Mouse (Mus musculus) heart, adult 11 months (tissue): Measurements from ENCODE around the gene Pknox2.
A peak's percentile ranks its signal among the peaks of the same experiment; 100 is the strongest.

Experiments
- DNase-seq: peaks from one replicate; pipeline ENCODE4 v3.0.0; 2022

Gene Pknox2

GRCm38 (mm10) chr9:37147359-37147685, at the start of gene Pknox2:
TSS of gene Pknox2 (minus strand) at chr9:37147407.
- peak; percentile 98 for DNase-seq

- peak; percentile 69 for DNase-seq
Observed at GRCm38 (mm10) chr9:37188024-37188423, 40.8 kb upstream of the Pknox2 start.

GRCm38 (mm10) chr9:37187407-37187806, 40.2 kb upstream of the Pknox2 start:
- no peak for DNase-seq

GRCm38 (mm10) chr9:37183176-37183575, 36.0 kb upstream of the Pknox2 start:
- DNase-seq: peak; percentile 62

- peak; percentile 8 for DNase-seq
Observed at GRCm38 (mm10) chr9:37181596-37181995, 34.4 kb upstream of the Pknox2 start.

- peak; percentile 64 for DNase-seq
Observed at GRCm38 (mm10) chr9:37179596-37179995, 32.4 kb upstream of the Pknox2 start.

GRCm38 (mm10) chr9:37178911-37179310, 31.7 kb upstream of the Pknox2 start:
- DNase-seq: peak; percentile 68

- DNase-seq: peak; percentile 81
Observed at GRCm38 (mm10) chr9:37177551-37177950, 30.3 kb upstream of the Pknox2 start.

GRCm38 (mm10) chr9:37177107-37177506, 29.9 kb upstream of the Pknox2 start:
- DNase-seq: peak; percentile 92

GRCm38 (mm10) chr9:37176002-37176401, 28.8 kb upstream of the Pknox2 start:
- DNase-seq: no peak

GRCm38 (mm10) chr9:37173376-37173775, 26.2 kb upstream of the Pknox2 start:
- no peak for DNase-seq

GRCm38 (mm10) chr9:37166899-37167298, 19.7 kb upstream of the Pknox2 start:
- peak; percentile 44 for DNase-seq

- DNase-seq: peak; percentile 79
Observed at GRCm38 (mm10) chr9:37160686-37161085, 13.5 kb upstream of the Pknox2 start.

GRCm38 (mm10) chr9:37147886-37148285, 679 bp upstream of the Pknox2 start:
- no peak for DNase-seq

GRCm38 (mm10) chr9:37146603-37147358, 426 bp downstream of the Pknox2 start:
- DNase-seq: peak; percentile 98

GRCm38 (mm10) chr9:37146353-37146602, 929 bp downstream of the Pknox2 start:
- DNase-seq: no peak

GRCm38 (mm10) chr9:37145616-37146352, 1.4 kb downstream of the Pknox2 start:
- DNase-seq: peak; percentile 93

- peak; percentile 94 for DNase-seq
Observed at GRCm38 (mm10) chr9:37145151-37145615, 2.0 kb downstream of the Pknox2 start.

- peak; percentile 90 for DNase-seq
Observed at GRCm38 (mm10) chr9:37144696-37145095, 2.5 kb downstream of the Pknox2 start.

GRCm38 (mm10) chr9:37144251-37144650, 3.0 kb downstream of the Pknox2 start:
- peak; percentile 90 for DNase-seq

GRCm38 (mm10) chr9:37143046-37143931, 3.9 kb downstream of the Pknox2 start:
- peak; percentile 85 for DNase-seq

- peak; percentile 60 for DNase-seq
Observed at GRCm38 (mm10) chr9:37142107-37142506, 5.1 kb downstream of the Pknox2 start.

- DNase-seq: peak; percentile 88
Observed at GRCm38 (mm10) chr9:37140464-37141181, 6.6 kb downstream of the Pknox2 start.
